Mouse (Mus musculus): ENCODE results near the gene Lpar2.

- TF ChIP-seq POLR2A (IDR thresholded peaks at IDR 0.05; ENCODE audit: borderline replicate concordance, insufficient read depth, low read length) (no peak), CTCF (IDR thresholded peaks at IDR 0.05; ENCODE audit: borderline replicate concordance, insufficient read depth, low read depth, low read length) (no peak)
These were observed 24.6 kb upstream of the Lpar2 start for GRCm38 (mm10) chr8:69797661-69798060.

Data from cerebellum, adult 2 months (tissue).